Mouse (Mus musculus): ENCODE data around the gene Trio.

DNA sequence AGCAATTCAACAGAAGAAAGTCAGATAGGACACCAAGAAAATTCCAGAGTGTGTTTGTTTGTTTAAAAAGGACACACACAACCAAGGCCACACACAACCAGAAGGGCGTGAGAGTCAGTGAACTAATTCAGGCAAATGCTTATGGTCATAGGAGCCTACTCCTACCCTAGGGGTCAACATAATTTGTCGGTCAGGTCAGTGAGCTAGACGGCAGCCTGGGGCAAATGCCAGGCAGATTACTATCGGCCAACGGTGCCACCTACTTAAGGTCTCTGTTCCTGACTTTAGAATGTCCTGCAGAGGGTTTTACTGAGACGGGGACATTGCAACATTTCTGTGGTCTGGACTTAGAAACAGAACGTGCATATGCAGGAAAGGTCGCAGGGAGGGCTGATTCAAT, 276.9 kb downstream of the Trio start:
- TF ChIP-seq USF1 (IDR thresholded peaks at IDR 0.05; ENCODE audit: low read depth) (no peak), TCF3 (IDR thresholded peaks at IDR 0.05; ENCODE audit: insufficient read length, low read depth) (no peak), POLR2A (IDR thresholded peaks at IDR 0.05; ENCODE audit: insufficient read length, low read depth) (no peak), MAX (IDR thresholded peaks at IDR 0.05; ENCODE audit: low read depth) (no peak), REST (IDR thresholded peaks at IDR 0.05; ENCODE audit: insufficient read depth, insufficient read length) (no peak), POLR2AphosphoS2 (IDR thresholded peaks at IDR 0.05; ENCODE audit: insufficient read length, low read depth) (no peak), E2F4 (IDR thresholded peaks at IDR 0.05; ENCODE audit: insufficient read depth) (no peak), MYOG (IDR thresholded peaks at IDR 0.05; ENCODE audit: control insufficient read depth in 1 of 3, insufficient read depth in 1 of 3, insufficient read length in 2 of 3, low read depth in 2 of 3) (no peak), TCF12 (IDR thresholded peaks at IDR 0.05; ENCODE audit: insufficient read depth, poor library complexity, severe bottlenecking) (no peak), MYOD1 (IDR thresholded peaks at IDR 0.05; ENCODE audit: control insufficient read depth in 1 of 3, insufficient read length in 2 of 3, low read depth in 2 of 3) (no peak)

Measured in myocyte (in vitro differentiated cells).